Mouse (Mus musculus) MEL (cell line): ENCODE measurements around the gene Entpd7.

Experiments used
- CTCF ChIP-seq, 3 experiments: IDR thresholded peaks in 2 of 3; conservative IDR thresholded peaks in 1 of 3; 2 replicates each; pipeline ENCODE4 v1.5.1; 2011 to 2012; ENCODE audit warnings: low read length in 3 of 3, low read depth in 2 of 3, mild to moderate bottlenecking in 2 of 3, improper control_type of control experiment in 1 of 3, inconsistent platforms in 1 of 3, mixed read lengths in 1 of 3, moderate library complexity in 1 of 3; ENCODE audit not compliant: control insufficient read depth in 1 of 3, insufficient read depth in 1 of 3, poor library complexity in 1 of 3, severe bottlenecking in 1 of 3
- EP300 ChIP-seq, 2 experiments: IDR thresholded peaks; 2 replicates each; pipeline ENCODE4 v1.6.1; 2011; ENCODE audit warnings: improper control_type of control experiment in 2 of 2, low read length in 2 of 2, low read depth in 1 of 2, mild to moderate bottlenecking in 1 of 2
- KAT2A ChIP-seq: conservative IDR thresholded peaks from 2 replicates; pipeline ENCODE4 v1.6.1; 2012; ENCODE audit warnings: low read depth, low read length, improper control_type of control experiment, inconsistent platforms
- MXI1 ChIP-seq: IDR thresholded peaks from 2 replicates; pipeline ENCODE4 v1.6.1; 2011; ENCODE audit warnings: mild to moderate bottlenecking, low read depth, low read length, improper control_type of control experiment
- POLR2AphosphoS2 ChIP-seq: IDR thresholded peaks from 2 replicates; pipeline ENCODE4 v1.6.1; 2011; ENCODE audit warnings: low read length, improper control_type of control experiment
- SMC3 ChIP-seq: IDR thresholded peaks from 2 replicates; pipeline ENCODE4 v1.6.1; 2011; ENCODE audit warnings: low read depth, low read length, improper control_type of control experiment
- USF1 ChIP-seq: IDR thresholded peaks from 2 replicates; pipeline ENCODE4 v1.6.1; 2014; ENCODE audit warnings: low read depth, mild to moderate bottlenecking, inconsistent platforms, low read length, improper control_type of control experiment, moderate library complexity

- TF ChIP-seq POLR2AphosphoS2, result peak; percentile 98
- no peak for TF ChIP-seq SMC3
- TF ChIP-seq KAT2A, result peak; percentile 69; the same call in 1 of the 2 replicates
- TF ChIP-seq USF1, result peak; percentile 7; the same call in 1 of the 2 replicates
- peak; percentile 84; the same call in 1 of the 2 replicates for TF ChIP-seq MXI1
- 0 out of 6 replicates have a peak, but pooled peaks of 1 of the 3 experiments have one; percentile 34 for TF ChIP-seq CTCF (IDR thresholded peaks at IDR 0.05 in 2 of 3, conservative IDR thresholded peaks at IDR 0.05 in 1 of 3; ENCODE audit: control insufficient read depth in 1 of 3, insufficient read depth in 1 of 3, low read depth in 2 of 3, low read length in 3 of 3, poor library complexity in 1 of 3, severe bottlenecking in 1 of 3)
- peak in 1 of 2 experiments; percentile 57; a peak in 1 of 4 replicates for TF ChIP-seq EP300 (IDR thresholded peaks at IDR 0.05; ENCODE audit: low read depth in 1 of 2, low read length in 2 of 2)
These were observed 63.2 kb downstream of the Entpd7 start, which contains the start of the genes Cutc and Cox15 for GRCm38 (mm10) chr19:43752489-43753225.
